Mouse (Mus musculus): ENCODE measurements around the gene Crygc.

DNA sequence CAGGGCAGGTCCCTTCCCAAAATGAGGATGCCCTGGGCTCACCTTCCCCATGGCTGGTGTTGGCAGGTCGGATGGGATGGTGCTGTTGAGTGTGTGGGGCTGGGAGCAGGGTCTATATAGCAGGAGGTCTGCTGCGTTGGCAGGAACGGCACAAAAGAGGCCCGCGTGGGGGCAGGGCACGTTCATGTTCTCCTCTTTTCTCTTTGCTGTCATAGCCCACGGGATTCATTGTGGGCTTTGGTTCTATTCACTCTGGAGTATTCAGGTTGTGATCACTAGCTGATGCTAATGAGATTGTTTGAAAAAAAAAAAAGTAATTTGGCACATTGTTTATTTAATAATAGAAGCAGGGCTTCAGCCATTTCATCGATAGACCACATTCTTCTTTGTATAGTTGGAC is 10.1 kb downstream of the Crygc start, which contains the start of gene Crygd:
- TF ChIP-seq MAFK (IDR thresholded peaks at IDR 0.05; ENCODE audit: insufficient read depth, low read depth, low read length), result no peak
- no peak for TF ChIP-seq ZC3H11A (IDR thresholded peaks at IDR 0.05; ENCODE audit: borderline replicate concordance, low read depth, low read length)
